Mouse (Mus musculus) neural tube, embryonic 14.5 days (tissue): ENCODE data around the gene Rnf38. TPM values are rescaled to one million over a fixed set of nuclear protein-coding genes. Genes with fewer than 3 reads are reported as not detected.

Experiments used
- ATAC-seq: fragments of 200-750 bp; cut with Nextera tagmentation; 2 replicates; pipeline ENCODE4 v1.8.0; 2017; ENCODE audit warnings: low read depth, mild to moderate bottlenecking, moderate TSS enrichment, moderate library complexity
- H3K27ac ChIP-seq: fragments of 300-500 bp; sonication (generic); 2 replicates; pipeline ENCODE4 v1.5.1; 2014; ENCODE audit warnings: low read depth, mild to moderate bottlenecking, control low read depth, low read length, moderate library complexity, mixed read lengths
- H3K27me3 ChIP-seq: fragments of 300-500 bp; sonication (generic); 2 replicates; pipeline ENCODE4 v1.6.1; 2014; ENCODE audit warnings: low read length; ENCODE audit not compliant: control insufficient read depth, insufficient read depth
- H3K36me3 ChIP-seq: fragments of 300-500 bp; sonication (generic); 2 replicates; pipeline ENCODE4 v1.6.1; 2014; ENCODE audit warnings: low read length, mixed read lengths; ENCODE audit not compliant: control insufficient read depth, insufficient read depth
- H3K4me1 ChIP-seq: fragments of 300-500 bp; sonication (generic); 2 replicates; pipeline ENCODE4 v1.6.1; 2014; ENCODE audit warnings: low read length; ENCODE audit not compliant: control insufficient read depth, insufficient read depth
- H3K4me2 ChIP-seq: fragments of 300-500 bp; sonication (generic); 2 replicates; pipeline ENCODE4 v1.6.1; 2014; ENCODE audit warnings: mild to moderate bottlenecking, low read depth, low read length, control low read depth
- H3K4me3 ChIP-seq: fragments of 300-500 bp; sonication (generic); 2 replicates; pipeline ENCODE4 v1.5.1; 2014; ENCODE audit warnings: low read depth, low read length, control low read depth, mixed read lengths
- H3K9ac ChIP-seq: fragments of 300-500 bp; sonication (generic); replicated peaks from 2 replicates; pipeline ENCODE4 v1.6.1; 2014; ENCODE audit warnings: low read depth, mild to moderate bottlenecking, control low read depth, low read length, mixed read lengths
- H3K9me3 ChIP-seq: fragments of 300-500 bp; sonication (generic); 2 replicates; pipeline ENCODE4 v1.6.1; 2016; ENCODE audit warnings: low read length; ENCODE audit not compliant: control insufficient read depth
- WGBS: fragments of 180-500 bp; shearing (Covaris S2); extraction: QIAGEN DNeasy Blood & Tissue Kit; methylation state at CpG from one replicate; pipeline ENCODE4 v1.1.7; 2014; 5-methylcytosine and 5-hydroxymethylcytosine counted together
- polyA plus RNA-seq: library from polyadenylated mRNA; unstranded; fragments of >200 nt; fragmentation: Nextera tagmentation; extraction: Ambion mirVana; gene quantifications from 2 replicates; pipeline ENCODE4 v1.2.1, GENCODE M21; 2014

Rnf38 gene
- polyA plus RNA-seq, 1 experiment from 2014 or later: 47.9 TPM

DNA sequence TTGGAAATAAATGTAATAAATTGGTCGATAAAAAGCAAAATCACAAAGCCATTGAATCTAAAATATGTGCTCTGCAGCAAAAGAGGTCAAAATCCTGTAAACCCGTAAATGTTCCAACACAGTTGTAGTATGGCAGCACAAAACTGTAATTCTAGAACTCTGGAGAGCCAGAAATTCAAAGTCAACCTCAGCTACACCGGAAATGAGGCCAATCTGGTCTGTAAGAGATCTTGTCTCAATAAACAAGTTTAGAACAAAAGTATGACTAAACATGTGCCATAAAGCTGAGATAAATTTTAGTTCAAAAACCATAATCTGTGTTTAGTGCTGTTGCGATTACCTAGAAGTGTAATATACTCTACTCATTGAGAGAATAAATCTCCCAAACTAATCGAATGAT is 69.0 kb downstream of the Rnf38 start:
- Histone ChIP-seq H3K4me3 (no peak overlapping the region), H3K4me1 (peaks cover 39% of the 10 kb centered on the region), H3K9me3 (no peaks in the 10 kb centered on the region), H3K27me3 (no peaks in the 10 kb centered on the region), H3K9ac (no peak overlapping the region), H3K27ac (no peak overlapping the region), H3K4me2 (peak overlapping the region; percentile 73; the same call in 1 of the 2 replicates), H3K36me3 (no peaks in the 10 kb centered on the region)
- ATAC-seq: no peak
- 75% methylated on average over 5 of the region's 5 CpGs for WGBS

DNA sequence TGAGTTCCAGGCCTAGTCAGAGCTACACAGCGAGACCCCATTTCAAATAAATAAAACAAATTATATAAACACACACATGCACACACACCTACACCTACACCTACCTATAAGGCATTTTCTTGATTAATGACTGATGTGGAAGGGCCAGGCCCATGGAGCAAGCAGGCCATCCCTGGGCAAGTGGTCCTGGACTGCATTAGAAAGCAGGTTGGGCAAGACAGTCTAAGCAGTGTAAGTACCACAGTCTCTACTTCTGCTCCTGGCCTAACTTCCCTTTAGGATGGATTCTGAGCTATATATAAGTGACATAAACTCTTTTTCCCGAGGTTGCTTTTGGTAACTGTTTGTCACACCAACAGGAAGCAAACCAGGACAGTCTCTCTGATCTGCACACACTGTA is 70.6 kb downstream of the Rnf38 start:
- H3K4me1 ChIP-seq: peaks cover 39% of the 10 kb centered on the region
- H3K9ac ChIP-seq: no peak overlapping the region
- ATAC-seq: no peak
- no peaks in the 10 kb centered on the region for H3K9me3 ChIP-seq
- H3K4me2 ChIP-seq: no peak overlapping the region
- H3K27ac ChIP-seq: no peak overlapping the region
- H3K4me3 ChIP-seq: no peak overlapping the region
- H3K27me3 ChIP-seq: no peaks in the 10 kb centered on the region
- H3K36me3 ChIP-seq: no peaks in the 10 kb centered on the region
- 86% methylated on average over 2 of the region's 2 CpGs for WGBS

DNA sequence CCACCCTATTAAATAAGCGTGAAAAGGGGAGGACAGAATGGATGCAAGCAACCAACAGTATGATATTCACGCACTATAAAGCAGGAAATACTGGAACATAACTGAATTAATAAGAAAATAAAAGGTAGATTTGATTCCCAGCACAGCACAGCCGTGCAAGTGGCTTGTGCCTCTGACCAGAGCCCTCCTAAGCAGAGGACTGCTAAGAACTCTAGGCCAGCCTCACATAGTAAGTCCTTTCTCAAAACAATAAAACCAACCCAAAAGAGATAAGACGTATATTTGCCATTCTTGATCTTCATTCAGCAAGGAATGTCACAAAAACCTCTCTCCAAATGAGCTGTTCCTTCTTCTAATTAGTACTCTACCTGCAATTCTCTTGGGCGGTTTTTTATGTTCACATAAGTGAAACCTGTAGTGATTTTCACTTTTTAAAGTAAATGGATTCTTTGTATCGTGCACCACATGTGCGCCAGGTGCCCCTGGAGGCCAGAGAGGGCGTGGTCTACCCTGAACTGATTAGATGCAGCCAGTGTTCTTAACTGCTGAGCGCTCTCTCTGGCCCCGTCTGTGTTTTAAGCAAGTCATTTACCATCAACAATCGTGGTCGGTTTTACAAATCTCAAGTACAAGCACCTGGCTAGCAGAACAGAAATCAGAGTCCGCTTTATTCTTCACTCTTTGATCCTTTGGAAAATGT is 72.4 kb downstream of the Rnf38 start:
- ATAC-seq: no peak
- Histone ChIP-seq H3K27me3 (no peaks in the 10 kb centered on the region), H3K4me2 (no peak overlapping the region), H3K4me1 (peaks cover 39% of the 10 kb centered on the region), H3K36me3 (no peaks in the 10 kb centered on the region), H3K4me3 (no peak overlapping the region), H3K9me3 (no peaks in the 10 kb centered on the region), H3K27ac (no peak overlapping the region), H3K9ac (no peak overlapping the region)
- WGBS: 54% methylated on average over 13 of the region's 13 CpGs

DNA sequence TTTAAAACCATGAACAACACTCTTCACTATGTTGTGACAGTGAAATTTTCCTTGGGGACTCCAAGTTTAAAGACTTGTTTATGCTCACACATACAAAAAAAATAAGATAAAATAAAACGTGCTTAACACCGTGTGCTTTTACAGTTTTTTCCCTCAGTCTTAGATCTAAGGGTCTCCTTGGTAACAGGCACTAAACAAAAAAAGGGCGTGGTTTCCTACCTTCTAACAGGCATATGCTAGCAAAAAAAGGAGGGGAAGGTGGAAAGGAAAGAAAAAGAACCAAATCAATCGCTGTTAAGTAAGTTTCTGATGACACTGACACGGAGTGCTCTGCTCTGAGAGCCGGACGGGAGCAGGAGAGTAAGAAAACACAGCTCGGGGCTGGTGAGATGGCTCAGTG is 73.8 kb downstream of the Rnf38 start:
- Histone ChIP-seq H3K27me3 (no peaks in the 10 kb centered on the region), H3K4me3 (no peak overlapping the region), H3K9ac (no peak overlapping the region), H3K9me3 (no peaks in the 10 kb centered on the region), H3K27ac (no peak overlapping the region), H3K4me2 (no peak overlapping the region), H3K36me3 (no peaks in the 10 kb centered on the region), H3K4me1 (peaks cover 27% of the 10 kb centered on the region)
- WGBS: 80% methylated on average over 8 of the region's 8 CpGs
- ATAC-seq: no peak

DNA sequence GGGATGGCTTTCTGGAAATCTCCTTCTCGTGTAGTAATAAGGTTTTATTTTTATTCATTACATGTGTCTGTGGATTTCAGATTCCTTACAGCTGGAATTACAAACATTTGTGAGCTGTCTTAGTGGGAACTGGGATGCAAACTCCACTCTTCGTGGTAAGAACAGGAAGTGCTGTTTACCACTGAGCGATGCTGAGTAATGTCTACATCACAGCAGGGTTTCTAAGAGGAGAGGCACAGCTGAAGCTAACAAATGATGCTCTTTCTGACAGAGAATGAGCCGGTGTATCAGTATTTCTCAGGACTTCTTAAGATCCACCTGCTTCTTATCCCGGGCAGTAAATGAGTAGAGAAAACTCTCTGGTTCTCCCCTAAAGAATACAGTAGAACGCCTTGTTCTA is 77.1 kb downstream of the Rnf38 start:
- Histone ChIP-seq H3K4me2 (no peak overlapping the region), H3K27me3 (no peaks in the 10 kb centered on the region), H3K9ac (no peak overlapping the region), H3K4me1 (peaks cover 8% of the 10 kb centered on the region; the same call in 1 of the 2 replicates), H3K27ac (no peak overlapping the region), H3K4me3 (no peak overlapping the region), H3K36me3 (no peaks in the 10 kb centered on the region; the same call in 1 of the 2 replicates), H3K9me3 (no peaks in the 10 kb centered on the region)
- 61% methylated on average over 6 of the region's 6 CpGs for WGBS
- ATAC-seq: no peak

DNA sequence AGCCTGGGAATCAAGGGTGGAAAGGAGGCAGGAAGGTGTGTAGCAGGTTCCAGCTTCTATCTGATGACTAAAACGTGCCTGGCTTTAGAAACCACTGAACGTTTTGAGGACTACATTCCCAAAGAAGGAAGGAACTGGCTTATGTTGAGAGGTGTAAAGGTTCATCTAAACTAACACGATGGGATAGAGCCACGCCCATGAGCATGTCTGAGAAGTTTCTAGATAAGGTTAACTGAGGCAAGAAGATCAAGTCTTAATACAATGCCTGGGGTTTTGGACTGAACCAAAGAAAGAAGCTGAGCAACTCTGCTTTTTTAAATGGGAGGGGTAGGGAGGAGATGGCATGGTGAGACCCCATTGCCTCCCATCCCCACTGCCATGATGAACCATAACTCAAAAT is 78.7 kb downstream of the Rnf38 start:
- peaks cover 4% of the 10 kb centered on the region; the same call in 1 of the 2 replicates for H3K4me1 ChIP-seq
- H3K4me3 ChIP-seq: no peak overlapping the region
- H3K9ac ChIP-seq: no peak overlapping the region
- ATAC-seq: no peak
- no peak overlapping the region for H3K4me2 ChIP-seq
- 93% methylated on average over 4 of the region's 4 CpGs for WGBS
- H3K36me3 ChIP-seq: no peaks in the 10 kb centered on the region; the same call in 1 of the 2 replicates
- no peaks in the 10 kb centered on the region for H3K27me3 ChIP-seq
- no peaks in the 10 kb centered on the region for H3K9me3 ChIP-seq
- no peak overlapping the region for H3K27ac ChIP-seq

DNA sequence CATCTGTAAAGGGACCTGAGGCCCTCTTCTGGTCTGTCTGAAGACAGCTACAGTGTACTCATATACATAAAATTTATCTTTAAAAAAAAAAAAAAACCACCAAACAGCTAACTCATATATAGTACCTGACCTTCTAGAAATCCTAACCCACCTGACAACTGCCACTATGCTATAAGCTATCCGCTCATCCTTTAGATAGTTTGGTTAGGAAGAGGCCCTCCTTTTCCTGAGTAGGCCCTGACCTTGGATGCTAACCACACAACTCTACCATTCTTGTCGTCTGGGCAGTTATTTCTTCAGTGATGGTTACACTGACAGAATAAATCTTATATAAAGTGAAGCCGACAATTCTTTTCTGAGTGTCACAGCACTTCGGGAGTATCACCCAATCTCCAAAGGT is 80.7 kb downstream of the Rnf38 start:
- 89% methylated on average over 4 of the region's 4 CpGs for WGBS
- Histone ChIP-seq H3K4me1 (peaks cover 4% of the 10 kb centered on the region; the same call in 1 of the 2 replicates), H3K27me3 (no peaks in the 10 kb centered on the region), H3K27ac (no peak overlapping the region), H3K4me2 (no peak overlapping the region), H3K9ac (no peak overlapping the region), H3K4me3 (no peak overlapping the region), H3K9me3 (no peaks in the 10 kb centered on the region), H3K36me3 (peaks cover 5% of the 10 kb centered on the region)
- ATAC-seq: no peak

DNA sequence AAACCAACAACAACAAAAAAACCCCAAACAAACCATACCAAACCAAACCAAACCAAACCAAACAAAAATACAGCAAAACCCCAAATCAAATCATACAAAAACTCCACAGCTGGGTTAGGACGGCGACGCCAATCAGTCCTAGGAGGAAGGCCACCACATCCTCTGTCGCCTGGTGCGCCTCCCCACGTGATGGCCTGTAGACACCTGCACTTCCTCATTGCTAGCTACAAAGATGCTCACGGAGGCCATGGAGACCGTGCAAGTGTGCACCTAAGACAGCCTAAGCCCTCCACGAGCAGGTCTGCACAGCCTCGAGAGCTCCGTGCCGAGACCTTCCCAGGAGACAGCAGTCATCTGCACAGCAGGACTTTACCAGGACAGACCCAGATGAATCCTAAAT is 106.8 kb downstream of the Rnf38 start:
- Histone ChIP-seq H3K36me3 (peaks cover 52% of the 10 kb centered on the region), H3K27ac (no peak overlapping the region), H3K9me3 (no peaks in the 10 kb centered on the region), H3K4me3 (no peak overlapping the region), H3K9ac (no peak overlapping the region), H3K27me3 (no peaks in the 10 kb centered on the region), H3K4me1 (no peaks in the 10 kb centered on the region), H3K4me2 (no peak overlapping the region)
- no peak for ATAC-seq
- WGBS: 95% methylated on average over 12 of the region's 12 CpGs

DNA sequence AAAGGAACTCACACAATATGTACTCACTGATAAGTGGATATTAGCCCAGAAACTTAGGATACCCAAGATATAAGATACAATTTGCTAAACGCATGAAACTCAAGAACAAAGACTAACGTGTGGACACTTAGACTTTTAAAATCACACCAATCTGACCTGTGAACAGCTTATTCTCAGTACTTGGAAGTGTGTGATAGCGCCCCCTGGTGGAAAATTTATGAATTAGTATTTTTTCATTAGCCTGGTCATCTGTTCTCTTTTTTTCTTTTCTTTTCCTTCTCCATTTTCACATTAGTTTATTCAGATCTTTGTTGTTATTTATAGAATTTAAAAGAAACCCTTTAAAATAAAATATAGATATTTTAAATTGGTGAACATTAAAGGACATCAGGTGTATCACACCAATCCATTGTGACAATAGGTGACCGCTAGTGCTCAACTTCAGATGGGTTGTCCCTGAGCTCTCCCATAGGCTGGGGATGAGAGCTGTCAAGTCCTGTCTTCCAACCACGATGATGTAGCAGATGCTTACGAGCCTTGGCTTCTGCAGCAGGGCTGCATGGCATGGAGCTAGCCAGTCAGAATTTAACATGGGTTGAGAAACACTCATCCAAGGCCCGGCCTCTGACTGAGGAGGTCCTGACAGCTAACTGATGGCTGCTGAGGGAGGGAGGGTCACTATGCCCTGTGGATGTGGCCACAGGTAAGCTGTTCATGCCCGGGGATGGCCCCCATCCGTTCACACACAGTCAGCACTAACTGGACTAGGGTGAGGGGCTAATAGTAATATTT is 114.0 kb downstream of the Rnf38 start:
- H3K36me3 ChIP-seq: no peaks in the 10 kb centered on the region
- peak; percentile 31; the same call in 1 of the 2 replicates for ATAC-seq
- H3K9me3 ChIP-seq: no peaks in the 10 kb centered on the region
- no peaks in the 10 kb centered on the region for H3K27me3 ChIP-seq
- no peaks in the 10 kb centered on the region for H3K4me1 ChIP-seq
- no peak overlapping the region for H3K4me2 ChIP-seq
- H3K4me3 ChIP-seq: no peak overlapping the region
- no peak overlapping the region for H3K9ac ChIP-seq
- 56% methylated on average over 9 of the region's 9 CpGs for WGBS
- H3K27ac ChIP-seq: no peak overlapping the region
